Mouse (Mus musculus) CH12.LX (cell line): Measurements from ENCODE around the gene Mras. TPM values are rescaled to one million over a fixed set of nuclear protein-coding genes. Genes with fewer than 3 reads are reported as not detected.

ENCODE experiments used
- DNase-seq: peaks from one replicate; pipeline ENCODE4 v3.0.0-alpha.2; 2013; ENCODE audit errors: extremely low read depth
- H3K27ac ChIP-seq: 2 replicates; pipeline ENCODE4 v1.5.1; 2012; ENCODE audit warnings: low read depth, mild to moderate bottlenecking, control low read depth, moderate library complexity; ENCODE audit not compliant: insufficient read depth
- H3K27me3 ChIP-seq: replicated peaks from 2 replicates; pipeline ENCODE3; 2012; ENCODE audit warnings: inconsistent platforms
- H3K36me3 ChIP-seq, 2 experiments: replicated peaks in 1 of 2; 2 replicates each; pipeline versions ENCODE3 to v1.6.1; 2012; ENCODE audit warnings: inconsistent platforms in 1 of 2, low read length in 1 of 2, mild to moderate bottlenecking in 1 of 2, mixed read lengths in 1 of 2, moderate library complexity in 1 of 2; ENCODE audit not compliant: control insufficient read depth in 1 of 2, insufficient read depth in 1 of 2
- H3K4me1 ChIP-seq, 2 experiments: 2 replicates each; pipeline ENCODE4 v1.6.1; 2012; ENCODE audit warnings: inconsistent platforms in 1 of 2, moderate library complexity in 1 of 2; ENCODE audit not compliant: insufficient read depth in 2 of 2, control insufficient read depth in 1 of 2
- H3K4me2 ChIP-seq: 2 replicates; pipeline ENCODE4 v1.6.1; 2012; ENCODE audit warnings: low read depth, mild to moderate bottlenecking, control low read depth; ENCODE audit not compliant: poor library complexity, insufficient read depth, severe bottlenecking
- H3K4me3 ChIP-seq, 3 experiments: fragments of 150-350 bp in 1 of 3; sonication (generic) in 1 of 3; replicated peaks in 1 of 3; 2 replicates each; pipeline versions ENCODE3 to v1.5.1; 2011 to 2012; ENCODE audit warnings: low read depth in 2 of 3, low read length in 2 of 3, mild to moderate bottlenecking in 2 of 3, moderate library complexity in 2 of 3, control low read depth in 1 of 3, improper control_type of control experiment in 1 of 3, inconsistent platforms in 1 of 3, mixed read lengths in 1 of 3; ENCODE audit not compliant: poor library complexity in 1 of 3
- H3K79me2 ChIP-seq: replicated peaks from 2 replicates; pipeline ENCODE4 v1.6.1; 2012; ENCODE audit warnings: mild to moderate bottlenecking, moderate library complexity; ENCODE audit not compliant: control insufficient read depth, poor library complexity, insufficient read depth, severe bottlenecking; ENCODE audit errors: extremely low read depth
- H3K9ac ChIP-seq: 2 replicates; pipeline ENCODE4 v1.6.1; 2012; ENCODE audit warnings: low read depth, mild to moderate bottlenecking, control low read depth, moderate library complexity; ENCODE audit not compliant: insufficient read depth
- H3K9me3 ChIP-seq: replicated peaks from 2 replicates; pipeline ENCODE3; 2012; ENCODE audit warnings: low read length, inconsistent platforms, mixed read lengths
- BHLHE40 ChIP-seq: IDR thresholded peaks from 2 replicates; pipeline ENCODE4 v1.6.1; 2011; ENCODE audit warnings: mild to moderate bottlenecking, low read depth, low read length, improper control_type of control experiment
- CHD1 ChIP-seq: IDR thresholded peaks from 2 replicates; pipeline ENCODE4 v1.6.1; 2012; ENCODE audit warnings: low read depth, low read length, improper control_type of control experiment, inconsistent platforms
- CHD2 ChIP-seq: IDR thresholded peaks from 2 replicates; pipeline ENCODE4 v1.6.1; 2011; ENCODE audit warnings: low read length, improper control_type of control experiment
- CTCF ChIP-seq, 2 experiments: IDR thresholded peaks in 1 of 2; conservative IDR thresholded peaks in 1 of 2; 2 replicates each; pipeline ENCODE4 v1.5.1; 2011 to 2012; ENCODE audit warnings: low read depth in 2 of 2, low read length in 2 of 2, improper control_type of control experiment in 1 of 2, inconsistent platforms in 1 of 2, mild to moderate bottlenecking in 1 of 2, moderate library complexity in 1 of 2
- E2F4 ChIP-seq: IDR thresholded peaks from 2 replicates; pipeline ENCODE4 v1.6.1; 2011; ENCODE audit warnings: low read depth, low read length, improper control_type of control experiment; ENCODE audit not compliant: insufficient replicate concordance
- ELF1 ChIP-seq: IDR thresholded peaks from 2 replicates; pipeline ENCODE4 v1.6.1; 2014; ENCODE audit warnings: low read depth, mild to moderate bottlenecking, inconsistent platforms, low read length, improper control_type of control experiment
- EP300 ChIP-seq: IDR thresholded peaks from 2 replicates; pipeline ENCODE4 v1.6.1; 2011; ENCODE audit warnings: low read length, improper control_type of control experiment
- ETS1 ChIP-seq: conservative IDR thresholded peaks from 2 replicates; pipeline ENCODE4 v1.6.1; 2012; ENCODE audit warnings: low read depth, mild to moderate bottlenecking, inconsistent platforms, low read length, improper control_type of control experiment, moderate library complexity
- GABPA ChIP-seq: IDR thresholded peaks from 2 replicates; pipeline ENCODE4 v1.6.1; 2012; ENCODE audit warnings: low read depth, low read length, improper control_type of control experiment, inconsistent platforms; ENCODE audit not compliant: insufficient replicate concordance
- HCFC1 ChIP-seq: IDR thresholded peaks from 2 replicates; pipeline ENCODE4 v1.6.1; 2012; ENCODE audit warnings: low read depth, mild to moderate bottlenecking, inconsistent platforms, low read length, improper control_type of control experiment
- JUN ChIP-seq: IDR thresholded peaks from 2 replicates; pipeline ENCODE4 v1.6.1; 2011; ENCODE audit warnings: low read depth, mild to moderate bottlenecking, low read length, improper control_type of control experiment, moderate library complexity; ENCODE audit not compliant: insufficient read depth
- KAT2A ChIP-seq: IDR thresholded peaks from 2 replicates; pipeline ENCODE4 v1.6.1; 2012; ENCODE audit warnings: low read length, improper control_type of control experiment, inconsistent platforms; ENCODE audit not compliant: insufficient replicate concordance
- MAZ ChIP-seq: IDR thresholded peaks from 2 replicates; pipeline ENCODE4 v1.6.1; 2012; ENCODE audit warnings: low read depth, mild to moderate bottlenecking, inconsistent platforms, low read length, improper control_type of control experiment, moderate library complexity
- MYC ChIP-seq: IDR thresholded peaks from 2 replicates; pipeline ENCODE4 v1.6.1; 2011; ENCODE audit warnings: low read depth, mild to moderate bottlenecking, improper control_type of control experiment, low read length
- NELFE ChIP-seq: IDR thresholded peaks from 2 replicates; pipeline ENCODE4 v1.6.1; 2011; ENCODE audit warnings: low read depth, low read length, improper control_type of control experiment
- SIN3A ChIP-seq: IDR thresholded peaks from 2 replicates; pipeline ENCODE4 v1.6.1; 2012; ENCODE audit warnings: low read length, improper control_type of control experiment, inconsistent platforms
- SMC3 ChIP-seq: IDR thresholded peaks from 2 replicates; pipeline ENCODE4 v1.6.1; 2011; ENCODE audit warnings: low read depth, low read length, improper control_type of control experiment
- TBP ChIP-seq: conservative IDR thresholded peaks from 2 replicates; pipeline ENCODE4 v1.6.1; 2011; ENCODE audit warnings: low read depth, low read length, improper control_type of control experiment
- TCF12 ChIP-seq: IDR thresholded peaks from 2 replicates; pipeline ENCODE4 v1.6.1; 2014; ENCODE audit warnings: low read depth, mild to moderate bottlenecking, inconsistent platforms, low read length, improper control_type of control experiment
- UBTF ChIP-seq: IDR thresholded peaks from 2 replicates; pipeline ENCODE4 v1.6.1; 2012; ENCODE audit warnings: low read depth, mild to moderate bottlenecking, inconsistent platforms, low read length, improper control_type of control experiment, moderate library complexity
- USF1 ChIP-seq: IDR thresholded peaks from 2 replicates; pipeline ENCODE4 v1.6.1; 2014; ENCODE audit warnings: low read depth, mild to moderate bottlenecking, inconsistent platforms, low read length, improper control_type of control experiment
- USF2 ChIP-seq: conservative IDR thresholded peaks from 2 replicates; pipeline ENCODE4 v1.6.1; 2011; ENCODE audit warnings: low read depth, low read length, improper control_type of control experiment
- ZKSCAN1 ChIP-seq: IDR thresholded peaks from 2 replicates; pipeline ENCODE4 v1.6.1; 2012; ENCODE audit warnings: low read depth, inconsistent platforms, low read length, improper control_type of control experiment, borderline replicate concordance
- ZMIZ1 ChIP-seq: IDR thresholded peaks from 2 replicates; pipeline ENCODE4 v1.6.1; 2012; ENCODE audit warnings: low read depth, mild to moderate bottlenecking, inconsistent platforms, low read length, improper control_type of control experiment
- ZNF384 ChIP-seq: IDR thresholded peaks from 2 replicates; pipeline ENCODE4 v1.6.1; 2012; ENCODE audit warnings: low read depth, low read length, improper control_type of control experiment, inconsistent platforms
- dilution Hi-C: fragments of 300-500 bp; cut with MboI; formaldehyde crosslinking; loops from 2 replicates; pipeline ENCODE4 v1.14.3; 2020; ENCODE audit warnings: low sequenced_read_pairs; ENCODE audit not compliant: extremely low pct_unique_long_range_greater_than_20kb, extremely low pct_ligation_motif_present
- in situ Hi-C: fragments of 300-500 bp; cut with MboI; formaldehyde crosslinking; loops from 3 replicates; pipeline ENCODE4 v1.14.3; 2019; ENCODE audit warnings: low sequenced_read_pairs, low pct_ligation_motif_present, low pct_unique_long_range_greater_than_20kb, mixed read lengths
- polyA plus RNA-seq: library from polyadenylated mRNA; unstranded; fragments of >175 nt; gene quantifications from 2 replicates; pipeline ENCODE4 v1.2.1, GENCODE M21; 2012; ENCODE audit warnings: low read depth; ENCODE audit not compliant: insufficient read length
- total RNA-seq, 2 experiments: library from RNA; depleted of rRNA; stranded (reverse); fragments of 300-350 nt in 1 of 2; fragments of >200 nt in 1 of 2; gene quantifications; 2 replicates each; pipeline ENCODE4 v1.2.3; 2012 to 2014

Mras gene
- total and polyA plus RNA-seq, 3 experiments: 0.21 TPM; not detected in 2

- no peaks in the 10 kb centered on the region for H3K9me3 ChIP-seq
- no peak overlapping the region for H3K4me2 ChIP-seq
- no peak overlapping the region for H3K9ac ChIP-seq
- H3K4me1 ChIP-seq: 0 out of 4 replicates have a peak, but pooled peaks cover 0 to 7% of the 10 kb centered on the region in 2 experiments
- TF ChIP-seq KAT2A (no peak), NELFE (no peak), EP300 (no peak), SMC3 (no peak), SIN3A (no peak), HCFC1 (no peak), TBP (no peak), UBTF (no peak), ZMIZ1 (no peak), CHD1 (no peak), TCF12 (no peak), GABPA (no peak), ELF1 (no peak), USF2 (no peak), E2F4 (no peak), CHD2 (no peak)
- TF ChIP-seq, all 38 proteins: peak for 0
- dilution Hi-C loops (no loop called here), in situ Hi-C loops (no loop called here)
- DNase-seq: no peak
- Histone ChIP-seq H3K27me3 (peaks cover 2% of the 10 kb centered on the region), H3K36me3 (no peaks in the 10 kb centered on the region), H3K79me2 (no peaks in the 10 kb centered on the region), H3K27ac (no peak overlapping the region), H3K4me3 (no peak overlapping the region)
Observed at GRCm38 (mm10) chr9:99447323-99447722, 10.1 kb upstream of the Mras start.

GRCm38 (mm10) chr9:99446259-99446658 is 9.1 kb upstream of the Mras start:
- dilution Hi-C loops: no loop called here
- in situ Hi-C loops: no loop called here
- Histone ChIP-seq H3K27ac (no peak overlapping the region), H3K27me3 (no peaks in the 10 kb centered on the region), H3K36me3 (no peaks in the 10 kb centered on the region), H3K4me1 (peaks cover 0 to 15% of the 10 kb centered on the region in 2 experiments; a peak in 2 of 4 replicates), H3K9ac (no peak overlapping the region), H3K79me2 (no peaks in the 10 kb centered on the region), H3K4me3 (no peak overlapping the region), H3K4me2 (no peak overlapping the region), H3K9me3 (no peaks in the 10 kb centered on the region)
- TF ChIP-seq ETS1 (no peak), ZKSCAN1 (no peak), JUN (no peak), KAT2A (no peak), HCFC1 (no peak), CTCF (conservative IDR thresholded peaks at IDR 0.05 in 1 of 2, IDR thresholded peaks at IDR 0.05 in 1 of 2; ENCODE audit: low read depth in 2 of 2, low read length in 2 of 2) (no peak), ZNF384 (no peak), MYC (no peak), ZMIZ1 (no peak), BHLHE40 (no peak), USF1 (no peak), MAZ (no peak)
- DNase-seq: no peak
